Mouse (Mus musculus): Measurements from ENCODE around the gene Atp2b4.

DNA sequence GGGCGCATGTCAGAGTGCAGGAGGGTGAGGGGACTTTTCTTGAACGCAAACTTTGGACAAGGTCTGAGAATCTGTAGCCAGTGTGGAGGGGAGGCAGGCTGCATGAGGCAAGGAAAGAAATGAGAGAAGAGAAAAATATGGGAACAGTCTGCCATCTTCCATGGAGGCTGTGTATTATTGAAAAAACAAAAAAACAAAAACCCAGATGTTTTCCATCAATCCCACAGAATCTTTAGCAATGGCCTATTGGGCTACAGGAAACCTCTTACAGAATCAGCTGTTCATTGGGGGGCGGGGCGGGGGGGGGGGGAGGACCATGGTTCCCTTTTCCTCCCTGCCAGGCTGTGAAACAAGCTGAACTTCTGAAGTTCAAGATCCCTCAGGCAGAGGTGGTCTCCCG is 31.9 kb upstream of the Atp2b4 start:
- TF ChIP-seq CTCF (IDR thresholded peaks at IDR 0.05; ENCODE audit: low read depth, low read length): no peak
- TF ChIP-seq TAL1 (conservative IDR thresholded peaks at IDR 0.05; ENCODE audit: low read depth, low read length): no peak

All from G1E (cell line).